Mouse (Mus musculus): Measurements from ENCODE around the gene Slc25a36. TPM values are rescaled to one million over a fixed set of nuclear protein-coding genes. Genes with fewer than 3 reads are reported as not detected.

Gene Slc25a36
- total and polyA plus RNA-seq, 3 experiments = 6.9 to 425 (median 143) TPM

GRCm38 (mm10) chr9:97065216-97065615 lies 45.7 kb downstream of the Slc25a36 start:
- Histone ChIP-seq H3K9me3 (replicated peaks) (no peaks in the 10 kb centered on the region), H3K4me1 (ENCODE audit: insufficient read depth, low read depth, low read length) (no peaks in the 10 kb centered on the region), H3K27me3 (ENCODE audit: insufficient read depth, low read length) (no peaks in the 10 kb centered on the region), H3K4me3 (ENCODE audit: low read depth, low read length) (no peak overlapping the region), H3K36me3 (replicated peaks) (peaks cover 61% of the 10 kb centered on the region)
- DNase-seq (ENCODE audit: low spot score) (no peak), ATAC-seq (ENCODE audit: extremely low read depth, insufficient number of reproducible peaks, low FRiP score, poor library complexity, severe bottlenecking) (no peak)
- TF ChIP-seq POLR2AphosphoS5 (IDR thresholded peaks at IDR 0.05; ENCODE audit: insufficient replicate concordance, low read depth, low read length) (no peak), CTCF (IDR thresholded peaks at IDR 0.05; ENCODE audit: low read depth, low read length) (no peak), TAL1 (conservative IDR thresholded peaks at IDR 0.05; ENCODE audit: low read depth, low read length) (no peak), GATA2 (IDR thresholded peaks at IDR 0.05; ENCODE audit: borderline replicate concordance, low read depth, low read length) (no peak), GATA1 (IDR thresholded peaks at IDR 0.05; ENCODE audit: borderline replicate concordance, low read length) (no peak)

- Histone ChIP-seq H3K9me3 (replicated peaks) (no peaks in the 10 kb centered on the region), H3K36me3 (replicated peaks) (peaks cover 60% of the 10 kb centered on the region), H3K27me3 (ENCODE audit: insufficient read depth, low read length) (no peaks in the 10 kb centered on the region), H3K4me1 (ENCODE audit: insufficient read depth, low read depth, low read length) (no peaks in the 10 kb centered on the region), H3K4me3 (ENCODE audit: low read depth, low read length) (no peak overlapping the region)
- no peak for DNase-seq (ENCODE audit: low spot score)
- no peak for TF ChIP-seq GATA2 (IDR thresholded peaks at IDR 0.05; ENCODE audit: borderline replicate concordance, low read depth, low read length)
- TF ChIP-seq GATA1 (IDR thresholded peaks at IDR 0.05; ENCODE audit: borderline replicate concordance, low read length) = no peak
- no peak for TF ChIP-seq POLR2AphosphoS5 (IDR thresholded peaks at IDR 0.05; ENCODE audit: insufficient replicate concordance, low read depth, low read length)
- no peak for ATAC-seq (ENCODE audit: extremely low read depth, insufficient number of reproducible peaks, low FRiP score, poor library complexity, severe bottlenecking)
These were observed 46.8 kb downstream of the Slc25a36 start for GRCm38 (mm10) chr9:97064161-97064560.

GRCm38 (mm10) chr9:97061696-97062095 lies 49.3 kb downstream of the Slc25a36 start:
- H3K27me3 ChIP-seq (ENCODE audit: insufficient read depth, low read length) = no peaks in the 10 kb centered on the region
- no peaks in the 10 kb centered on the region for H3K9me3 ChIP-seq (replicated peaks)
- no peak for DNase-seq (ENCODE audit: low spot score)
- no peak for ATAC-seq (ENCODE audit: extremely low read depth, insufficient number of reproducible peaks, low FRiP score, poor library complexity, severe bottlenecking)
- H3K4me1 ChIP-seq (ENCODE audit: insufficient read depth, low read depth, low read length) = no peaks in the 10 kb centered on the region
- peaks cover 38% of the 10 kb centered on the region for H3K36me3 ChIP-seq (replicated peaks)
- TF ChIP-seq CTCF (IDR thresholded peaks at IDR 0.05; ENCODE audit: low read depth, low read length) (no peak), GATA1 (IDR thresholded peaks at IDR 0.05; ENCODE audit: borderline replicate concordance, low read length) (no peak), GATA2 (IDR thresholded peaks at IDR 0.05; ENCODE audit: borderline replicate concordance, low read depth, low read length) (no peak), TAL1 (conservative IDR thresholded peaks at IDR 0.05; ENCODE audit: low read depth, low read length) (no peak), POLR2AphosphoS5 (IDR thresholded peaks at IDR 0.05; ENCODE audit: insufficient replicate concordance, low read depth, low read length) (no peak)
- no peak overlapping the region for H3K4me3 ChIP-seq (ENCODE audit: low read depth, low read length)

GRCm38 (mm10) chr9:97056541-97057338 lies 54.2 kb downstream of the Slc25a36 start:
- no peak for DNase-seq (ENCODE audit: low spot score)
- Histone ChIP-seq H3K36me3 (replicated peaks) (peaks cover 29% of the 10 kb centered on the region), H3K4me1 (ENCODE audit: insufficient read depth, low read depth, low read length) (no peaks in the 10 kb centered on the region), H3K9me3 (replicated peaks) (no peaks in the 10 kb centered on the region), H3K27me3 (ENCODE audit: insufficient read depth, low read length) (no peaks in the 10 kb centered on the region), H3K4me3 (ENCODE audit: low read depth, low read length) (no peak overlapping the region)
- TF ChIP-seq TAL1 (conservative IDR thresholded peaks at IDR 0.05; ENCODE audit: low read depth, low read length) = no peak
- no peak for TF ChIP-seq GATA1 (IDR thresholded peaks at IDR 0.05; ENCODE audit: borderline replicate concordance, low read length)
- no peak for TF ChIP-seq POLR2AphosphoS5 (IDR thresholded peaks at IDR 0.05; ENCODE audit: insufficient replicate concordance, low read depth, low read length)
- no peak for TF ChIP-seq GATA2 (IDR thresholded peaks at IDR 0.05; ENCODE audit: borderline replicate concordance, low read depth, low read length)
- TF ChIP-seq CTCF (IDR thresholded peaks at IDR 0.05; ENCODE audit: low read depth, low read length) = no peak
- ATAC-seq (ENCODE audit: extremely low read depth, insufficient number of reproducible peaks, low FRiP score, poor library complexity, severe bottlenecking) = no peak

GRCm38 (mm10) chr9:97055906-97056305 lies 55.1 kb downstream of the Slc25a36 start:
- peaks cover 24% of the 10 kb centered on the region for H3K36me3 ChIP-seq (replicated peaks)
- H3K9me3 ChIP-seq (replicated peaks) = no peaks in the 10 kb centered on the region
- no peaks in the 10 kb centered on the region for H3K27me3 ChIP-seq (ENCODE audit: insufficient read depth, low read length)
- H3K4me1 ChIP-seq (ENCODE audit: insufficient read depth, low read depth, low read length) = no peaks in the 10 kb centered on the region
- no peak overlapping the region for H3K4me3 ChIP-seq (ENCODE audit: low read depth, low read length)
- ATAC-seq (ENCODE audit: extremely low read depth, insufficient number of reproducible peaks, low FRiP score, poor library complexity, severe bottlenecking) = no peak
- no peak for DNase-seq (ENCODE audit: low spot score)
- TF ChIP-seq TAL1 (conservative IDR thresholded peaks at IDR 0.05; ENCODE audit: low read depth, low read length) = no peak
- no peak for TF ChIP-seq CTCF (IDR thresholded peaks at IDR 0.05; ENCODE audit: low read depth, low read length)
- TF ChIP-seq GATA1 (IDR thresholded peaks at IDR 0.05; ENCODE audit: borderline replicate concordance, low read length) = no peak
- TF ChIP-seq GATA2 (IDR thresholded peaks at IDR 0.05; ENCODE audit: borderline replicate concordance, low read depth, low read length) = no peak
- TF ChIP-seq POLR2AphosphoS5 (IDR thresholded peaks at IDR 0.05; ENCODE audit: insufficient replicate concordance, low read depth, low read length) = no peak

GRCm38 (mm10) chr9:97051176-97051575 lies 59.8 kb downstream of the Slc25a36 start:
- Histone ChIP-seq H3K4me3 (ENCODE audit: low read depth, low read length) (no peak overlapping the region), H3K27me3 (ENCODE audit: insufficient read depth, low read length) (no peaks in the 10 kb centered on the region), H3K9me3 (replicated peaks) (peaks cover 2% of the 10 kb centered on the region; the same call in 1 of the 2 replicates), H3K4me1 (ENCODE audit: insufficient read depth, low read depth, low read length) (no peaks in the 10 kb centered on the region), H3K36me3 (replicated peaks) (peaks cover 7% of the 10 kb centered on the region)
- DNase-seq (ENCODE audit: low spot score) = no peak
- no peak for ATAC-seq (ENCODE audit: extremely low read depth, insufficient number of reproducible peaks, low FRiP score, poor library complexity, severe bottlenecking)
- TF ChIP-seq GATA1 (IDR thresholded peaks at IDR 0.05; ENCODE audit: borderline replicate concordance, low read length) (no peak), POLR2AphosphoS5 (IDR thresholded peaks at IDR 0.05; ENCODE audit: insufficient replicate concordance, low read depth, low read length) (no peak), CTCF (IDR thresholded peaks at IDR 0.05; ENCODE audit: low read depth, low read length) (no peak), TAL1 (conservative IDR thresholded peaks at IDR 0.05; ENCODE audit: low read depth, low read length) (no peak), GATA2 (IDR thresholded peaks at IDR 0.05; ENCODE audit: borderline replicate concordance, low read depth, low read length) (no peak)
